Mouse (Mus musculus) cortical plate, adult 2 months (tissue): Measurements from ENCODE around the gene Dnah2. TPM values are rescaled to one million over a fixed set of nuclear protein-coding genes. Genes with fewer than 3 reads are reported as not detected.
A peak's percentile ranks its signal among the peaks of the same experiment; 100 is the strongest.

ENCODE experiments used
- H3K27ac ChIP-seq: fragments of 200-500 bp; 2 replicates; pipeline ENCODE4 v1.5.1; 2012; ENCODE audit warnings: low read length, control low read depth, inconsistent platforms; ENCODE audit not compliant: insufficient read depth
- H3K4me1 ChIP-seq: fragments of 200-500 bp; 2 replicates; pipeline ENCODE4 v1.6.1; 2011; ENCODE audit warnings: low read length; ENCODE audit not compliant: control insufficient read depth, insufficient read depth
- H3K4me3 ChIP-seq: fragments of 200-500 bp; 2 replicates; pipeline ENCODE4 v1.5.1; 2011; ENCODE audit warnings: mild to moderate bottlenecking, low read length, control low read depth; ENCODE audit not compliant: insufficient read depth
- CTCF ChIP-seq: fragments of 200-500 bp; IDR thresholded peaks from 2 replicates; pipeline ENCODE4 v1.5.1; 2011; ENCODE audit warnings: mild to moderate bottlenecking, control low read depth, low read length; ENCODE audit not compliant: insufficient read depth; ENCODE audit errors: extremely low read depth
- POLR2A ChIP-seq: fragments of 200-500 bp; IDR thresholded peaks from 2 replicates; pipeline ENCODE4 v1.6.1; 2011; ENCODE audit warnings: mild to moderate bottlenecking, low read length, control low read depth; ENCODE audit not compliant: insufficient read depth; ENCODE audit errors: extremely low read depth
- polyA plus RNA-seq: library from polyadenylated mRNA; depleted of rRNA; stranded (reverse); fragments of >200 nt; gene quantifications from 2 replicates; pipeline ENCODE4 v1.2.3, GENCODE M21; 2012; rRNA removed

Gene Dnah2
- polyA plus RNA-seq: 1.6 and 2.1 TPM in 2 replicates

GRCm38 (mm10) chr11:69549060-69549656 lies at the start of gene Dnah2:
TSS of gene Dnah2 (minus strand) at chr11:69549110.
- Histone ChIP-seq H3K4me3 (no peak within 1 kb of the TSS), H3K4me1 (peaks cover 5% of the 10 kb centered on the region), H3K27ac (no peak within 1 kb of the TSS)
- no peak for TF ChIP-seq POLR2A
- no peak for TF ChIP-seq CTCF

GRCm38 (mm10) chr11:69594853-69595252 lies 45.9 kb upstream of the Dnah2 start:
- no peak overlapping the region for H3K4me3 ChIP-seq
- TF ChIP-seq CTCF (no peak), POLR2A (no peak)
- no peak overlapping the region for H3K27ac ChIP-seq
- no peaks in the 10 kb centered on the region for H3K4me1 ChIP-seq

- Histone ChIP-seq H3K4me1 (no peaks in the 10 kb centered on the region), H3K27ac (peak overlapping the region; percentile 14; the same call in 1 of the 2 replicates), H3K4me3 (no peak overlapping the region)
- TF ChIP-seq POLR2A (no peak), CTCF (no peak)
Observed at GRCm38 (mm10) chr11:69592799-69593198, 43.9 kb upstream of the Dnah2 start.

- Histone ChIP-seq H3K4me3 (no peak overlapping the region), H3K4me1 (no peaks in the 10 kb centered on the region), H3K27ac (0 out of 2 replicates have a peak overlapping the region, but pooled peaks have one; percentile 14)
- TF ChIP-seq CTCF (no peak), POLR2A (no peak)
Observed at GRCm38 (mm10) chr11:69591899-69592637, 43.2 kb upstream of the Dnah2 start.

- Histone ChIP-seq H3K4me3 (no peak overlapping the region), H3K27ac (peak overlapping the region; percentile 72), H3K4me1 (no peaks in the 10 kb centered on the region)
- TF ChIP-seq CTCF (no peak), POLR2A (no peak)
Observed at GRCm38 (mm10) chr11:69591424-69591823, 42.5 kb upstream of the Dnah2 start.

- TF ChIP-seq CTCF (no peak), POLR2A (no peak)
- Histone ChIP-seq H3K4me1 (no peaks in the 10 kb centered on the region), H3K27ac (no peak overlapping the region), H3K4me3 (no peak overlapping the region)
Observed at GRCm38 (mm10) chr11:69590622-69591021, 41.7 kb upstream of the Dnah2 start.

- H3K4me1 ChIP-seq: no peaks in the 10 kb centered on the region
- no peak overlapping the region for H3K4me3 ChIP-seq
- no peak for TF ChIP-seq CTCF
- no peak for TF ChIP-seq POLR2A
- no peak overlapping the region for H3K27ac ChIP-seq
Observed at GRCm38 (mm10) chr11:69589207-69589834, 40.4 kb upstream of the Dnah2 start.

- no peaks in the 10 kb centered on the region for H3K4me1 ChIP-seq
- H3K27ac ChIP-seq: no peak overlapping the region
- no peak overlapping the region for H3K4me3 ChIP-seq
- TF ChIP-seq CTCF (no peak), POLR2A (no peak)
Observed at GRCm38 (mm10) chr11:69585718-69586325, 36.9 kb upstream of the Dnah2 start.

- no peaks in the 10 kb centered on the region for H3K4me1 ChIP-seq
- no peak for TF ChIP-seq CTCF
- TF ChIP-seq POLR2A: no peak
- no peak overlapping the region for H3K4me3 ChIP-seq
- no peak overlapping the region for H3K27ac ChIP-seq
Observed at GRCm38 (mm10) chr11:69584937-69585336, 36.0 kb upstream of the Dnah2 start.

- no peak overlapping the region for H3K4me3 ChIP-seq
- no peak for TF ChIP-seq CTCF
- no peak for TF ChIP-seq POLR2A
- H3K4me1 ChIP-seq: no peaks in the 10 kb centered on the region
- H3K27ac ChIP-seq: no peak overlapping the region
Observed at GRCm38 (mm10) chr11:69584008-69584407, 35.1 kb upstream of the Dnah2 start.
